Mouse (Mus musculus) thymus, adult 2 months (tissue): ENCODE measurements around the gene Plekhg2.

Experiments
- CTCF ChIP-seq: fragments of 200-500 bp; IDR thresholded peaks from 2 replicates; pipeline ENCODE4 v1.5.1; 2012; ENCODE audit warnings: mild to moderate bottlenecking, control low read depth, low read length, moderate library complexity, borderline replicate concordance; ENCODE audit not compliant: control insufficient read depth, poor library complexity, insufficient read depth; ENCODE audit errors: extremely low read depth
- POLR2A ChIP-seq: fragments of 200-500 bp; IDR thresholded peaks from 2 replicates; pipeline ENCODE4 v1.6.1; 2012; ENCODE audit warnings: mild to moderate bottlenecking, low read length, control low read depth, moderate library complexity; ENCODE audit not compliant: control insufficient read depth, poor library complexity, insufficient read depth; ENCODE audit errors: extremely low read depth

- TF ChIP-seq CTCF, result 0 out of 2 replicates have a peak, but pooled peaks have one; percentile 31
- TF ChIP-seq POLR2A, result peak; percentile 32
Observed at GRCm38 (mm10) chr7:28350155-28350883, 22.1 kb downstream of the Plekhg2 start, which contains the start of gene Rps16.
